Mouse (Mus musculus) hindbrain, embryonic 11.5 days (tissue): ENCODE data around the gene Tmem246. TPM values are rescaled to one million over a fixed set of nuclear protein-coding genes. Genes with fewer than 3 reads are reported as not detected.
"Not testable (repeated sequence)": the region's sequence is repeated elsewhere in the genome, so short reads cannot be mapped to it uniquely, and the experiment has no call there.

ENCODE experiments used
- ATAC-seq: fragments of 200-750 bp; cut with Nextera tagmentation; 2 replicates; pipeline ENCODE4 v1.8.0; 2017; ENCODE audit warnings: mild to moderate bottlenecking, moderate TSS enrichment, moderate library complexity; ENCODE audit not compliant: low FRiP score
- DNase-seq: peaks from one replicate; pipeline ENCODE4 v3.0.0-alpha.2; 2015; ENCODE audit warnings: low spot score
- H3K27ac ChIP-seq: fragments of 300-500 bp; sonication (generic); 2 replicates; pipeline ENCODE4 v1.5.1; 2014; ENCODE audit warnings: mild to moderate bottlenecking, low read depth, low read length
- H3K27me3 ChIP-seq: fragments of 300-500 bp; sonication (generic); 2 replicates; pipeline ENCODE4 v1.6.1; 2014; ENCODE audit warnings: mild to moderate bottlenecking, low read length, moderate library complexity, mixed read lengths; ENCODE audit not compliant: control insufficient read depth, insufficient read depth
- H3K36me3 ChIP-seq: fragments of 300-500 bp; sonication (generic); 2 replicates; pipeline ENCODE4 v1.6.1; 2014; ENCODE audit warnings: mild to moderate bottlenecking, low read length, moderate library complexity, mixed read lengths; ENCODE audit not compliant: control insufficient read depth, insufficient read depth
- H3K4me1 ChIP-seq: fragments of 300-500 bp; sonication (generic); replicated peaks from 2 replicates; pipeline ENCODE4 v1.6.1; 2014; ENCODE audit warnings: low read length, mixed read lengths; ENCODE audit not compliant: control insufficient read depth, insufficient read depth
- H3K4me2 ChIP-seq: fragments of 300-500 bp; sonication (generic); replicated peaks from 2 replicates; pipeline ENCODE4 v1.6.1; 2014; ENCODE audit warnings: mild to moderate bottlenecking, low read depth, low read length
- H3K4me3 ChIP-seq: fragments of 300-500 bp; sonication (generic); 2 replicates; pipeline ENCODE4 v1.5.1; 2014; ENCODE audit warnings: low read depth, low read length
- H3K9ac ChIP-seq: fragments of 300-500 bp; sonication (generic); 2 replicates; pipeline ENCODE4 v1.6.1; 2014; ENCODE audit warnings: low read depth, low read length
- H3K9me3 ChIP-seq: fragments of 300-500 bp; sonication (generic); 2 replicates; pipeline ENCODE4 v1.6.1; 2016; ENCODE audit warnings: low read length; ENCODE audit not compliant: control insufficient read depth
- WGBS: fragments of 180-500 bp; shearing (Covaris S2); extraction: QIAGEN DNeasy Blood & Tissue Kit; methylation state at CpG from one replicate; pipeline ENCODE4 v1.1.7; 2014; 5-methylcytosine and 5-hydroxymethylcytosine counted together
- polyA plus RNA-seq: library from polyadenylated mRNA; unstranded; fragments of >200 nt; fragmentation: Nextera tagmentation; extraction: Ambion mirVana; gene quantifications from 2 replicates; pipeline ENCODE4 v1.2.1, GENCODE M21; 2014

The Tmem246 gene
- 21.9 and 24.9 TPM in 2 replicates for polyA plus RNA-seq

GRCm38 (mm10) chr4:49597183-49598100 is at the start of gene Tmem246:
Tmem246 (minus strand) TSS chr4:49597876.
- ATAC-seq (peak; percentile 96), DNase-seq (peak; percentile 79)
- peak within 1 kb of the TSS; percentile 55 for H3K27ac ChIP-seq
- under 1% methylated on average over 68 of the region's 77 CpGs for WGBS
- peak within 1 kb of the TSS; percentile 69 for H3K4me3 ChIP-seq
- peak within 1 kb of the TSS; percentile 80 for H3K9ac ChIP-seq
- H3K4me2 ChIP-seq = peak within 1 kb of the TSS; percentile 85
- no peaks in the 10 kb centered on the region for H3K9me3 ChIP-seq
- H3K4me1 ChIP-seq = no peaks in the 10 kb centered on the region
- no peaks in the 10 kb centered on the region for H3K36me3 ChIP-seq
- H3K27me3 ChIP-seq = no peaks in the 10 kb centered on the region

- Histone ChIP-seq H3K27me3 (no peaks in the 10 kb centered on the region), H3K4me2 (no peak overlapping the region), H3K9ac (no peak overlapping the region), H3K27ac (no peak overlapping the region), H3K4me3 (no peak overlapping the region), H3K4me1 (no peaks in the 10 kb centered on the region), H3K9me3 (no peaks in the 10 kb centered on the region), H3K36me3 (0 out of 2 replicates have a peak, but pooled peaks cover 2% of the 10 kb centered on the region)
- DNase-seq = no peak
- no peak for ATAC-seq
- WGBS = 80% methylated on average over 2 of the region's 2 CpGs
These were observed 42.2 kb upstream of the Tmem246 start for GRCm38 (mm10) chr4:49639913-49640312.

- DNase-seq = no peak
- no peaks in the 10 kb centered on the region for H3K9me3 ChIP-seq
- H3K4me2 ChIP-seq = no peak overlapping the region
- no peak overlapping the region for H3K4me3 ChIP-seq
- H3K4me1 ChIP-seq = no peaks in the 10 kb centered on the region
- 0 out of 2 replicates have a peak, but pooled peaks cover 2% of the 10 kb centered on the region for H3K36me3 ChIP-seq
- no peak overlapping the region for H3K9ac ChIP-seq
- no peak for ATAC-seq
- H3K27me3 ChIP-seq = no peaks in the 10 kb centered on the region
- 95% methylated on average over 11 of the region's 11 CpGs for WGBS
- no peak overlapping the region for H3K27ac ChIP-seq
These were observed 40.1 kb upstream of the Tmem246 start for GRCm38 (mm10) chr4:49637821-49638220.

GRCm38 (mm10) chr4:49632139-49632481 is 34.4 kb upstream of the Tmem246 start:
- peak overlapping the region; percentile 67; the same call in 1 of the 2 replicates for H3K27ac ChIP-seq
- no peaks in the 10 kb centered on the region for H3K4me1 ChIP-seq
- peak; percentile 84; the same call in 1 of the 2 replicates for ATAC-seq
- no peaks in the 10 kb centered on the region for H3K27me3 ChIP-seq
- no peaks in the 10 kb centered on the region for H3K9me3 ChIP-seq
- no peaks in the 10 kb centered on the region for H3K36me3 ChIP-seq
- peak overlapping the region; percentile 83 for H3K9ac ChIP-seq
- peak overlapping the region; percentile 51 for H3K4me2 ChIP-seq
- DNase-seq = no peak
- WGBS = under 1% methylated on average over 30 of the region's 30 CpGs
- peak overlapping the region; percentile 80 for H3K4me3 ChIP-seq

- Histone ChIP-seq H3K4me3 (peak within 1 kb of the TSS; percentile 80), H3K4me2 (peak within 1 kb of the TSS; percentile 51), H3K36me3 (no peaks in the 10 kb centered on the region), H3K4me1 (no peaks in the 10 kb centered on the region), H3K27ac (peak within 1 kb of the TSS; percentile 67; the same call in 1 of the 2 replicates), H3K9ac (peak within 1 kb of the TSS; percentile 83), H3K27me3 (no peaks in the 10 kb centered on the region), H3K9me3 (no peaks in the 10 kb centered on the region)
- ATAC-seq = peak; percentile 97
- peak; percentile 98 for DNase-seq
- 4% methylated on average over 36 of the region's 37 CpGs for WGBS
These were observed 33.9 kb upstream of the Tmem246 start, which contains the start of gene Rnf20 for GRCm38 (mm10) chr4:49631319-49632138. Rnf20 (plus strand) TSS chr4:49632006.

GRCm38 (mm10) chr4:49628941-49629340 is 31.3 kb upstream of the Tmem246 start:
- no peak for ATAC-seq
- DNase-seq = no peak
- H3K4me2 ChIP-seq = no peak overlapping the region
- no peak overlapping the region for H3K9ac ChIP-seq
- H3K27ac ChIP-seq = no peak overlapping the region
- no peak overlapping the region for H3K4me3 ChIP-seq
- no peaks in the 10 kb centered on the region for H3K9me3 ChIP-seq
- 86% methylated on average over 5 of the region's 5 CpGs for whole genome bisulfite sequencing
- no peaks in the 10 kb centered on the region for H3K36me3 ChIP-seq
- no peaks in the 10 kb centered on the region for H3K4me1 ChIP-seq
- H3K27me3 ChIP-seq = no peaks in the 10 kb centered on the region

- H3K4me2 ChIP-seq = no peak overlapping the region
- no peak overlapping the region for H3K4me3 ChIP-seq
- H3K9ac ChIP-seq = no peak overlapping the region
- no peaks in the 10 kb centered on the region for H3K27me3 ChIP-seq
- peak; percentile 80 for DNase-seq
- no peak overlapping the region for H3K27ac ChIP-seq
- ATAC-seq = no peak
- H3K4me1 ChIP-seq = no peaks in the 10 kb centered on the region
- WGBS = 3% methylated on average over 3 of the region's 3 CpGs
- no peaks in the 10 kb centered on the region for H3K9me3 ChIP-seq
- no peaks in the 10 kb centered on the region for H3K36me3 ChIP-seq
These were observed 29.3 kb upstream of the Tmem246 start for GRCm38 (mm10) chr4:49626973-49627372.

GRCm38 (mm10) chr4:49624969-49625368 is 27.3 kb upstream of the Tmem246 start:
- DNase-seq, H3K27me3 ChIP-seq, H3K4me1 ChIP-seq, H3K4me2 ChIP-seq, H3K9me3 ChIP-seq, H3K4me3 ChIP-seq, H3K9ac ChIP-seq, H3K36me3 ChIP-seq, ATAC-seq, H3K27ac ChIP-seq: not testable (repeated sequence)
- 91% methylated on average over 4 of the region's 4 CpGs for WGBS
